Mouse (Mus musculus) gastrocnemius, postnatal 25 days (tissue): ENCODE data around the gene Pou2f3. TPM values are rescaled to one million over a fixed set of nuclear protein-coding genes. Genes with fewer than 3 reads are reported as not detected.

Experiments used
- DNase-seq: peaks from one replicate; pipeline ENCODE4 v3.0.0; 2022
- total RNA-seq, 2 experiments: library from RNA; stranded (reverse); gene quantifications; 1 replicate in 1 of 2; 2 replicates in 1 of 2; pipeline ENCODE4 v1.2.3; 2021

Pou2f3 gene
- total RNA-seq, 2 experiments from 2014 or later: not detected

- DNase-seq: no peak
These were observed 134.0 kb downstream of the Pou2f3 start for GRCm38 (mm10) chr9:43076163-43076562.

- DNase-seq: no peak
These were observed 135.6 kb downstream of the Pou2f3 start for GRCm38 (mm10) chr9:43074611-43075010.

Other genes with a start within 250 kb of the Pou2f3 start
- 10 to 100 TPM; 49.0 to 51.4 TPM for gene Arhgef12, start 103.1 kb downstream of the Pou2f3 start, total RNA-seq
- gene Tmem136, start 93.8 kb downstream of the Pou2f3 start, total RNA-seq: 1 to 10 TPM; 1.0 to 1.4 TPM
- gene Oaf, start 29.5 kb upstream of the Pou2f3 start, total RNA-seq: 10 to 100 TPM in 1 of 2 experiments, 1 to 10 TPM in 1; 8.6 to 10.6 TPM
- gene Trim29, start 100.5 kb upstream of the Pou2f3 start, total RNA-seq: not detected